Mouse (Mus musculus): ENCODE measurements around the gene Rnf5. TPM values are rescaled to one million over a fixed set of nuclear protein-coding genes. Genes with fewer than 3 reads are reported as not detected.

Rnf5 gene
- polyA plus RNA-seq, 1 experiment: 175 TPM

- Histone ChIP-seq H3K4me1 (replicated peaks; ENCODE audit: control insufficient read depth, insufficient read depth, low read length) (peaks cover 25% of the 10 kb centered on the region), H3K27me3 (ENCODE audit: control insufficient read depth, insufficient read depth, low read length) (no peaks in the 10 kb centered on the region), H3K27ac (ENCODE audit: control insufficient read depth, insufficient read depth, low read length) (no peak overlapping the region), H3K4me3 (ENCODE audit: control insufficient read depth, insufficient read depth, low read length) (no peak overlapping the region), H3K36me3 (ENCODE audit: control insufficient read depth, insufficient read depth, low read length) (no peaks in the 10 kb centered on the region)
- TF ChIP-seq CTCF (IDR thresholded peaks at IDR 0.05; ENCODE audit: borderline replicate concordance, control insufficient read depth, extremely low read depth, insufficient read depth, low read length, poor library complexity): no peak
- TF ChIP-seq POLR2A (IDR thresholded peaks at IDR 0.05; ENCODE audit: control insufficient read depth, extremely low read depth, insufficient read depth, low read length, poor library complexity): no peak
- no peak for DNase-seq
- WGBS: 94% methylated on average over 12 of the region's 12 CpGs
These were observed 1.7 kb downstream of the Rnf5 start for GRCm38 (mm10) chr17:34601796-34602195.

- H3K4me1 ChIP-seq (replicated peaks; ENCODE audit: control insufficient read depth, insufficient read depth, low read length): peaks cover 14% of the 10 kb centered on the region
- TF ChIP-seq POLR2A (IDR thresholded peaks at IDR 0.05; ENCODE audit: control insufficient read depth, extremely low read depth, insufficient read depth, low read length, poor library complexity) (no peak), CTCF (IDR thresholded peaks at IDR 0.05; ENCODE audit: borderline replicate concordance, control insufficient read depth, extremely low read depth, insufficient read depth, low read length, poor library complexity) (no peak)
- WGBS: 93% methylated on average over 9 of the region's 9 CpGs
- H3K4me3 ChIP-seq (ENCODE audit: control insufficient read depth, insufficient read depth, low read length): no peak overlapping the region
- peaks cover 12% of the 10 kb centered on the region for H3K36me3 ChIP-seq (ENCODE audit: control insufficient read depth, insufficient read depth, low read length)
- DNase-seq: no peak
- no peak overlapping the region for H3K27ac ChIP-seq (ENCODE audit: control insufficient read depth, insufficient read depth, low read length)
- H3K27me3 ChIP-seq (ENCODE audit: control insufficient read depth, insufficient read depth, low read length): no peaks in the 10 kb centered on the region
These were observed 3.6 kb downstream of the Rnf5 start for GRCm38 (mm10) chr17:34599891-34600290.

GRCm38 (mm10) chr17:34597566-34598095 lies 5.9 kb downstream of the Rnf5 start, which contains the start of gene Ager:
Ager (plus strand) TSS chr17:34597862.
- no peaks in the 10 kb centered on the region for H3K27me3 ChIP-seq (ENCODE audit: control insufficient read depth, insufficient read depth, low read length)
- H3K27ac ChIP-seq (ENCODE audit: control insufficient read depth, insufficient read depth, low read length): no peak within 1 kb of the TSS
- peaks cover 20% of the 10 kb centered on the region for H3K36me3 ChIP-seq (ENCODE audit: control insufficient read depth, insufficient read depth, low read length)
- DNase-seq: no peak
- no peak for TF ChIP-seq POLR2A (IDR thresholded peaks at IDR 0.05; ENCODE audit: control insufficient read depth, extremely low read depth, insufficient read depth, low read length, poor library complexity)
- no peak for TF ChIP-seq CTCF (IDR thresholded peaks at IDR 0.05; ENCODE audit: borderline replicate concordance, control insufficient read depth, extremely low read depth, insufficient read depth, low read length, poor library complexity)
- H3K4me1 ChIP-seq (replicated peaks; ENCODE audit: control insufficient read depth, insufficient read depth, low read length): peaks cover 22% of the 10 kb centered on the region
- no peak within 1 kb of the TSS for H3K4me3 ChIP-seq (ENCODE audit: control insufficient read depth, insufficient read depth, low read length)
- WGBS: 69% methylated on average over 6 of the region's 6 CpGs

- peaks cover 15% of the 10 kb centered on the region for H3K4me1 ChIP-seq (replicated peaks; ENCODE audit: control insufficient read depth, insufficient read depth, low read length)
These were observed 7.4 kb downstream of the Rnf5 start for GRCm38 (mm10) chr17:34596098-34596497.

GRCm38 (mm10) chr17:34593752-34594525 lies 9.6 kb downstream of the Rnf5 start:
- no peak for TF ChIP-seq CTCF (IDR thresholded peaks at IDR 0.05; ENCODE audit: borderline replicate concordance, control insufficient read depth, extremely low read depth, insufficient read depth, low read length, poor library complexity)
- TF ChIP-seq POLR2A (IDR thresholded peaks at IDR 0.05; ENCODE audit: control insufficient read depth, extremely low read depth, insufficient read depth, low read length, poor library complexity): no peak
- Histone ChIP-seq H3K4me1 (replicated peaks; ENCODE audit: control insufficient read depth, insufficient read depth, low read length) (peaks cover 18% of the 10 kb centered on the region), H3K27ac (ENCODE audit: control insufficient read depth, insufficient read depth, low read length) (no peak overlapping the region), H3K36me3 (ENCODE audit: control insufficient read depth, insufficient read depth, low read length) (peaks cover 20% of the 10 kb centered on the region), H3K27me3 (ENCODE audit: control insufficient read depth, insufficient read depth, low read length) (no peaks in the 10 kb centered on the region), H3K4me3 (ENCODE audit: control insufficient read depth, insufficient read depth, low read length) (no peak overlapping the region)
- 83% methylated on average over 34 of the region's 34 CpGs for whole genome bisulfite sequencing
- DNase-seq: no peak

More at GRCm38 (mm10) chr17:34596098-34596497, 7.4 kb downstream of the Rnf5 start:
- no peak for DNase-seq
- no peaks in the 10 kb centered on the region for H3K27me3 ChIP-seq (ENCODE audit: control insufficient read depth, insufficient read depth, low read length)
- H3K27ac ChIP-seq (ENCODE audit: control insufficient read depth, insufficient read depth, low read length): no peak overlapping the region
- no peak for TF ChIP-seq CTCF (IDR thresholded peaks at IDR 0.05; ENCODE audit: borderline replicate concordance, control insufficient read depth, extremely low read depth, insufficient read depth, low read length, poor library complexity)
- TF ChIP-seq POLR2A (IDR thresholded peaks at IDR 0.05; ENCODE audit: control insufficient read depth, extremely low read depth, insufficient read depth, low read length, poor library complexity): no peak
- H3K4me3 ChIP-seq (ENCODE audit: control insufficient read depth, insufficient read depth, low read length): no peak overlapping the region
- H3K36me3 ChIP-seq (ENCODE audit: control insufficient read depth, insufficient read depth, low read length): peaks cover 20% of the 10 kb centered on the region
- 91% methylated on average over 8 of the region's 8 CpGs for WGBS

- peaks cover 24% of the 10 kb centered on the region for H3K4me1 ChIP-seq (replicated peaks; ENCODE audit: control insufficient read depth, insufficient read depth, low read length)
These were observed 10.6 kb downstream of the Rnf5 start for GRCm38 (mm10) chr17:34592581-34593549.

More at GRCm38 (mm10) chr17:34592581-34593549, 10.6 kb downstream of the Rnf5 start:
- DNase-seq: peak; percentile 40
- WGBS: 3% methylated on average over 32 of the region's 32 CpGs
- peaks cover 20% of the 10 kb centered on the region for H3K36me3 ChIP-seq (ENCODE audit: control insufficient read depth, insufficient read depth, low read length)
- no peaks in the 10 kb centered on the region for H3K27me3 ChIP-seq (ENCODE audit: control insufficient read depth, insufficient read depth, low read length)
- peak overlapping the region; percentile 74 for H3K27ac ChIP-seq (ENCODE audit: control insufficient read depth, insufficient read depth, low read length)
- TF ChIP-seq CTCF (IDR thresholded peaks at IDR 0.05; ENCODE audit: borderline replicate concordance, control insufficient read depth, extremely low read depth, insufficient read depth, low read length, poor library complexity): no peak
- no peak for TF ChIP-seq POLR2A (IDR thresholded peaks at IDR 0.05; ENCODE audit: control insufficient read depth, extremely low read depth, insufficient read depth, low read length, poor library complexity)
- H3K4me3 ChIP-seq (ENCODE audit: control insufficient read depth, insufficient read depth, low read length): peak overlapping the region; percentile 76
